Mouse (Mus musculus): ENCODE measurements at regions not wholly inside any gene's neighbourhood (a gene's known extent, or its start where the extent isn't known, plus 50 kb on each side); places are given as distances from the start of the nearest gene placed in this dataset.

- ATAC-seq (replicated peaks; ENCODE audit: low FRiP score, low TSS enrichment, poor library complexity, severe bottlenecking), result no peak
Observed at GRCm38 (mm10) chr2:72541246-72541645, 65.3 kb downstream of the Cdca7 start.

GRCm38 (mm10) chr2:72545453-72545852, 69.5 kb downstream of the Cdca7 start:
- no peak for ATAC-seq (replicated peaks; ENCODE audit: low FRiP score, low TSS enrichment, poor library complexity, severe bottlenecking)

GRCm38 (mm10) chr2:72546476-72546875, 70.5 kb downstream of the Cdca7 start:
- ATAC-seq (replicated peaks; ENCODE audit: low FRiP score, low TSS enrichment, poor library complexity, severe bottlenecking), result no peak

- no peak for ATAC-seq (replicated peaks; ENCODE audit: low FRiP score, low TSS enrichment, poor library complexity, severe bottlenecking)
Observed at GRCm38 (mm10) chr2:72546963-72547362, 71.0 kb downstream of the Cdca7 start.

- no peak for ATAC-seq (replicated peaks; ENCODE audit: low FRiP score, low TSS enrichment, poor library complexity, severe bottlenecking)
Observed at GRCm38 (mm10) chr2:72551268-72551667, 75.3 kb downstream of the Cdca7 start.

- ATAC-seq (replicated peaks; ENCODE audit: low FRiP score, low TSS enrichment, poor library complexity, severe bottlenecking), result no peak
Observed at GRCm38 (mm10) chr2:72554603-72555002, 78.6 kb downstream of the Cdca7 start.

- no peak for ATAC-seq (replicated peaks; ENCODE audit: low FRiP score, low TSS enrichment, poor library complexity, severe bottlenecking)
Observed at GRCm38 (mm10) chr2:72555116-72555515, 79.2 kb downstream of the Cdca7 start.

GRCm38 (mm10) chr2:72555556-72555955, 79.6 kb downstream of the Cdca7 start:
- ATAC-seq (replicated peaks; ENCODE audit: low FRiP score, low TSS enrichment, poor library complexity, severe bottlenecking), result no peak

- ATAC-seq (replicated peaks; ENCODE audit: low FRiP score, low TSS enrichment, poor library complexity, severe bottlenecking), result no peak
Observed at GRCm38 (mm10) chr2:72556064-72556821, 80.3 kb downstream of the Cdca7 start.

- no peak for ATAC-seq (replicated peaks; ENCODE audit: low FRiP score, low TSS enrichment, poor library complexity, severe bottlenecking)
Observed at GRCm38 (mm10) chr2:72557161-72557560, 81.2 kb downstream of the Cdca7 start.

- no peak for ATAC-seq (replicated peaks; ENCODE audit: low FRiP score, low TSS enrichment, poor library complexity, severe bottlenecking)
Observed at GRCm38 (mm10) chr2:72557565-72558260, 81.8 kb downstream of the Cdca7 start.

GRCm38 (mm10) chr2:72561383-72561782, 85.4 kb downstream of the Cdca7 start:
- ATAC-seq (replicated peaks; ENCODE audit: low FRiP score, low TSS enrichment, poor library complexity, severe bottlenecking), result no peak

- ATAC-seq (replicated peaks; ENCODE audit: low FRiP score, low TSS enrichment, poor library complexity, severe bottlenecking), result no peak
Observed at GRCm38 (mm10) chr2:72578322-72578721, 102.4 kb downstream of the Cdca7 start.

GRCm38 (mm10) chr2:72581136-72581535, 105.2 kb downstream of the Cdca7 start:
- ATAC-seq (replicated peaks; ENCODE audit: low FRiP score, low TSS enrichment, poor library complexity, severe bottlenecking), result no peak

- no peak for ATAC-seq (replicated peaks; ENCODE audit: low FRiP score, low TSS enrichment, poor library complexity, severe bottlenecking)
Observed at GRCm38 (mm10) chr2:72588814-72589213, 112.9 kb downstream of the Cdca7 start.

GRCm38 (mm10) chr2:72592011-72592410, 116.1 kb downstream of the Cdca7 start:
- no peak for ATAC-seq (replicated peaks; ENCODE audit: low FRiP score, low TSS enrichment, poor library complexity, severe bottlenecking)

GRCm38 (mm10) chr2:72596994-72597925, 121.3 kb downstream of the Cdca7 start:
- ATAC-seq (replicated peaks; ENCODE audit: low FRiP score, low TSS enrichment, poor library complexity, severe bottlenecking), result no peak

GRCm38 (mm10) chr2:72597941-72598340, 122.0 kb downstream of the Cdca7 start:
- ATAC-seq (replicated peaks; ENCODE audit: low FRiP score, low TSS enrichment, poor library complexity, severe bottlenecking), result no peak

- ATAC-seq (replicated peaks; ENCODE audit: low FRiP score, low TSS enrichment, poor library complexity, severe bottlenecking), result no peak
Observed at GRCm38 (mm10) chr2:72600723-72601122, 124.8 kb downstream of the Cdca7 start.

GRCm38 (mm10) chr2:72602152-72602551, 126.2 kb downstream of the Cdca7 start:
- no peak for ATAC-seq (replicated peaks; ENCODE audit: low FRiP score, low TSS enrichment, poor library complexity, severe bottlenecking)
